Mouse (Mus musculus) liver, embryonic 16.5 days (tissue): Measurements from ENCODE around the gene E330017A01Rik. TPM values are rescaled to one million over a fixed set of nuclear protein-coding genes. Genes with fewer than 3 reads are reported as not detected.

ENCODE experiments used
- ATAC-seq: fragments of 200-750 bp; cut with Nextera tagmentation; 2 replicates; pipeline ENCODE4 v1.8.0; 2017; ENCODE audit warnings: low read depth, mild to moderate bottlenecking, moderate number of reproducible peaks, moderate library complexity
- H3K27ac ChIP-seq: fragments of 300-500 bp; sonication (generic); 2 replicates; pipeline ENCODE4 v1.5.1; 2014; ENCODE audit warnings: mild to moderate bottlenecking, low read length
- H3K27me3 ChIP-seq: fragments of 300-500 bp; sonication (generic); 2 replicates; pipeline ENCODE4 v1.6.1; 2014; ENCODE audit warnings: low read depth, low read length, mixed read lengths; ENCODE audit not compliant: control insufficient read depth, insufficient read depth
- H3K36me3 ChIP-seq: fragments of 300-500 bp; sonication (generic); 2 replicates; pipeline ENCODE4 v1.6.1; 2014; ENCODE audit warnings: mild to moderate bottlenecking; ENCODE audit not compliant: control insufficient read depth, insufficient read depth
- H3K4me1 ChIP-seq: fragments of 300-500 bp; sonication (generic); 2 replicates; pipeline ENCODE4 v1.6.1; 2014; ENCODE audit warnings: low read depth, low read length, mixed read lengths; ENCODE audit not compliant: control insufficient read depth
- H3K4me2 ChIP-seq: fragments of 300-500 bp; sonication (generic); 2 replicates; pipeline ENCODE4 v1.6.1; 2014; ENCODE audit warnings: low read depth, low read length, mixed read lengths
- H3K4me3 ChIP-seq: fragments of 300-500 bp; sonication (generic); 2 replicates; pipeline ENCODE4 v1.5.1; 2014; ENCODE audit warnings: low read depth, mild to moderate bottlenecking, low read length
- H3K9ac ChIP-seq: fragments of 300-500 bp; sonication (generic); 2 replicates; pipeline ENCODE4 v1.6.1; 2014; ENCODE audit warnings: low read depth, low read length
- H3K9me3 ChIP-seq: fragments of 300-500 bp; sonication (generic); replicated peaks from 2 replicates; pipeline ENCODE4 v1.6.1; 2016; ENCODE audit warnings: low read length; ENCODE audit not compliant: control insufficient read depth
- WGBS: fragments of 180-500 bp; shearing (Covaris S2); extraction: QIAGEN DNeasy Blood & Tissue Kit; methylation state at CpG from one replicate; pipeline ENCODE4 v1.1.7; 2014; ENCODE audit not compliant: insufficient replicate concordance; 5-methylcytosine and 5-hydroxymethylcytosine counted together
- polyA plus RNA-seq: library from polyadenylated mRNA; unstranded; fragments of >200 nt; fragmentation: Nextera tagmentation; extraction: Ambion mirVana; gene quantifications from 2 replicates; pipeline ENCODE4 v1.2.1, GENCODE M21; 2015

E330017A01Rik gene
- polyA plus RNA-seq: not detected in 2 replicates

DNA sequence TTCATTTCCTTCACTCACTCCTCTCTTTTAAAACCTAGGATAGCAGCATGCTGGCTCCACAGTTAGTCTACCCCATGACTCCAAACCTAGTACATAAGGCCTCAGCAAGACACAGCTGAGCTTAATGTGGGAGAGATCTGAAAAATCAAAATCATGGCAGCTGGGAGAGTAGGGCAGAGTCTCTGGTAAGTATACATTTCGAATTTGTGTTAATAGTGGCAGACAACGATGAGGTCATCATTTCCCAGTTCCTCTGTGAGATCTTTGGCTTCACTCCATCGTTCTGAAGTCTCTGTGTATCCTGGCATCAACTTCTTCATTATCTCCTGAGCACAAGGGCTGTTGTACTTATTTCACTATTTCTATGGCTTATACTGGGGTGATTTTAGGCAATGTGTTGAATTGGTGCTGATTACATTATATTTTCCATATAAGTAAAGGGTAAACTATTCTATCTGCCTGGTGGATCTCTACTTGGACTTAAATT lies at the start of gene E330017A01Rik:
E330017A01Rik (minus strand) TSS at position 51 of the 487 bp plus-strand sequence.
- ATAC-seq: no peak
- 71% methylated on average over 3 of the region's 3 CpGs for WGBS
- no peak within 1 kb of the TSS for H3K4me3 ChIP-seq
- H3K27ac ChIP-seq: no peak within 1 kb of the TSS
- no peak within 1 kb of the TSS for H3K9ac ChIP-seq
- no peaks in the 10 kb centered on the region for H3K27me3 ChIP-seq
- H3K4me2 ChIP-seq: no peak within 1 kb of the TSS
- no peaks in the 10 kb centered on the region for H3K36me3 ChIP-seq
- H3K4me1 ChIP-seq: peaks cover 11% of the 10 kb centered on the region
- H3K9me3 ChIP-seq: no peaks in the 10 kb centered on the region

DNA sequence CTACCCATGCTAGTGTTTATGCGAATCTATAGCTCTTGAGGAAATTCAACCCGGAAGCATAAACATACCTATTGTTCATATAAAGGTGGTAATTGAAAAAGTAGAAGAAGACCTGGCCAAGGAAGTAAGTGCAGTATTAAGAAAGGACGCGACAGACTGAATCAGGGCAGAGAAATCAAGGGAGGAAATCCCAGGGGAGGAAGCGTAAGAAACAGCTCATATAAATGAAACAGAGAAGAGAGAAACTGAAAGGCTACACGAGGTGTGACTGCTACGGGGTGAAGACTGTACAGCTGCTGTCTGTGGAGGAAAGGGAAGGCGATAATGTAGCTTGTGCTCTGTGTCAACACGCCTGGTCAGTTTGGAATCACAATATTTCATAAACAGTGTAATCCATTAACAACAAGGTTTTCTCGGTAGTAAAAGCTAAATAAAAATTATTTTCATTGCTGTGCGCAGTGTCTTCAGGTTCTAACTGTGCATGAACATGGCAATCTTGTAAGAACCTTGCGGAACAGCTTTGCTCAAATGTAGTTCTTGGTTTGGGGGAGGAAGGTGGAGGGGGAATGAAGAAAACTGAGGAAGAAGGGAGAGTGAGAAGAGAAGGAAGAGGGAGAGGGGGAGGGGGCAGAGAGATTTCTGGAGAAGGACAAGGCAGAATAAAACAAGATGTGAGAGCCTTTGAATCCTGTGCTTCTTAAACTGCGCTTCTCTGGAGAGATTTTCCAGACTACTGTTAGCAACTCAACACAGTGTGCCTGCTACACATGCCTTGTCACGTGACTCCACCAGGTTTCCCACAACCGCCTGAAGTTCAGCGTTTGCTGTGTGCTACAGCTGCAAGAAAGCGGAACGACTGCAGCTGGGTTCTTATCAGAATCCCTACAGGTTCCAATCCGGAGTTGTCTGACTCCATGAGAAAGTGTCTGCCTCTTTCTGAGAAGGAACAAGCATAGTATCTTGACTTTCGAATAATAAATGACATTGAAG lies 47.3 kb upstream of the E330017A01Rik start:
- WGBS: 59% methylated on average over 20 of the region's 20 CpGs

DNA sequence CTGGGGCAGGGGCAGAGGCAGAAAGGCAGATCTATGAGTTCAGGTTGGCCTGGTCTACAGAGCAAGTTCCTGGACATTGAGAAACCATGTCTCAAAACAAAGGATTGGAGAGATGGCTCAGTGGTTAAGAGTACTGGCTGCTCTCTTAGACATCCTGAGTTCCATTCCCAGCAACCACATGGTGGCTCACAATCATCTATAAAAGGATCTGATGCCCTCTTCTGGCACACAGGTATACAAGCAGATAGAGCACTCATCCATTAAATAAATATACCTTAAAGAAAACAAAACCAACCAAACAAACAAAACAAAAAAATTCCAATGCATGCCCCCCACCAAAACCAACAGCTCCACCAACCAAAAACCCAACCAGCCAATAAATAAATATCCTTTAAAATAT lies 46.0 kb upstream of the E330017A01Rik start:
- H3K27me3 ChIP-seq: no peaks in the 10 kb centered on the region
- peak overlapping the region; percentile 69 for H3K27ac ChIP-seq
- peak; percentile 56; the same call in 1 of the 2 replicates for ATAC-seq
- H3K9me3 ChIP-seq: no peaks in the 10 kb centered on the region
- no peak overlapping the region for H3K4me3 ChIP-seq
- H3K36me3 ChIP-seq: peaks cover 21% of the 10 kb centered on the region
- H3K4me2 ChIP-seq: no peak overlapping the region
- no peaks in the 10 kb centered on the region; the same call in 1 of the 2 replicates for H3K4me1 ChIP-seq
- H3K9ac ChIP-seq: no peak overlapping the region

More for the DNA sequence above, 47.3 kb upstream of the E330017A01Rik start:
- Histone ChIP-seq H3K4me3 (no peak overlapping the region), H3K4me1 (no peaks in the 10 kb centered on the region; the same call in 1 of the 2 replicates), H3K9me3 (no peaks in the 10 kb centered on the region), H3K9ac (no peak overlapping the region), H3K27ac (no peak overlapping the region), H3K36me3 (peaks cover 16% of the 10 kb centered on the region), H3K27me3 (no peaks in the 10 kb centered on the region), H3K4me2 (no peak overlapping the region)
- ATAC-seq: no peak

DNA sequence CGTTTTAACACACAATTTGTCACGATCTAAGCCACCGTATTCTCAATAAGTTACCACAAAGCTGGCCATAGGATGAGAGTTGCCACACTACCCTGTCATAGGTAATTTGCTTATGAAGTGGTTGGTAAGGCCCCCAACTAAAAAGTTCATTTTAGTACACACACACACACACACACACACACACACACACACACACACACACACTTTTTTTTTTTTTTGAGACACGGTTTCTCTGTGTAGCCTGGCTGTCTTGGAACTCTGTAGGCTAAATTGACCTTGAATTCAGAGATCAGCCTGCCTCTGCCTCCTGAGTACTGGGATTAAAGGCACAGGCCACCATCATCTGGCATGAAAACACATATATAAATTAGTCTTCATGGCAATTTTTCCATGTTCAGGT lies 45.4 kb upstream of the E330017A01Rik start:
- ATAC-seq: no peak
- Histone ChIP-seq H3K9ac (no peak overlapping the region), H3K27me3 (no peaks in the 10 kb centered on the region), H3K4me1 (no peaks in the 10 kb centered on the region; the same call in 1 of the 2 replicates), H3K4me2 (no peak overlapping the region), H3K4me3 (no peak overlapping the region), H3K27ac (peak overlapping the region; percentile 69), H3K9me3 (no peaks in the 10 kb centered on the region), H3K36me3 (peaks cover 25% of the 10 kb centered on the region)
- 80% methylated on average over 4 of the region's 4 CpGs for WGBS

DNA sequence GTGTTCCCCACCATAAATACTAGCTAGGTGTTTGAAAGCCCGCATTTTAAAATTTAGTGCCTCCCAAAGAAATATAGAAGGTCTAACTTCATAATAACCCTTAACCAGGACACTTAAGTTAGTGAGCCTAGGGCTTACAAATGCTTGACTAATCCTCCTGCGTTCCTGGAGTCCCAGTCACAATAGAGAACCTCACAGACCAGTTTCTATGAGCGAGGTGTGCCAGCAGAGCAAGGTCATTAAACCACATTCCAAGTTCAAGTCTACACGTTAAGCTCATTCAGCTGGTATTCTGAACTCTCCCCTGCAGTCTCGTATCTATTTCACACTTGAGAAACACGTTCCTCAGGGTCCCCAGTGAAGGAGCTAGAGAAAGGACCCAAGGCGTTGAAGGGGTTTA lies 44.3 kb upstream of the E330017A01Rik start:
- H3K27me3 ChIP-seq: no peaks in the 10 kb centered on the region
- H3K27ac ChIP-seq: no peak overlapping the region
- H3K4me2 ChIP-seq: no peak overlapping the region
- H3K9ac ChIP-seq: no peak overlapping the region
- 91% methylated on average over 7 of the region's 7 CpGs for whole genome bisulfite sequencing
- no peak for ATAC-seq
- peaks cover 7% of the 10 kb centered on the region for H3K4me1 ChIP-seq
- no peaks in the 10 kb centered on the region for H3K9me3 ChIP-seq
- H3K4me3 ChIP-seq: no peak overlapping the region
- H3K36me3 ChIP-seq: peaks cover 34% of the 10 kb centered on the region

DNA sequence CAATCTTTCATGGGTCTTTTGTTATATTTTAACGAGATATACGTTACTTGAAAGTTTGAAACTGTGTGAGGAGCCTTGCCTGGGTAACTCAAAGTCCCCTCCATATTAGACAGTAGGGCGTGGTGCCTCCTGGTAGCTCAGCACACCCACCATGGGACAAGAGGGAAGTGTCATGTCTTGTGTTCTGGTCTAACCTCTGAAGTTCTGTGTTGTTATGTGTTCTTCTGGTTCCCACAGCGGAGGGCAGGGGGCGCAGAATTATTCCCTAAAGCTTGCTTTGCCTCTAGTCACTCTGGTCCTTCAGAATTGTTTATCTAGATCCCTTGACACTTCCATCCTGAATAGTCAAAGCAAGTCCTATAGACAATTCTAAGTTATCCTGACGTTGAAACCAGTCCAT lies 43.5 kb upstream of the E330017A01Rik start:
- peaks cover 15% of the 10 kb centered on the region for H3K4me1 ChIP-seq
- no peak for ATAC-seq
- peaks cover 42% of the 10 kb centered on the region for H3K36me3 ChIP-seq
- H3K9me3 ChIP-seq: no peaks in the 10 kb centered on the region
- H3K9ac ChIP-seq: no peak overlapping the region
- no peak overlapping the region for H3K4me3 ChIP-seq
- H3K27ac ChIP-seq: peak overlapping the region; percentile 42; the same call in 1 of the 2 replicates
- no peaks in the 10 kb centered on the region for H3K27me3 ChIP-seq
- WGBS: 92% methylated on average over 6 of the region's 6 CpGs
- no peak overlapping the region for H3K4me2 ChIP-seq

DNA sequence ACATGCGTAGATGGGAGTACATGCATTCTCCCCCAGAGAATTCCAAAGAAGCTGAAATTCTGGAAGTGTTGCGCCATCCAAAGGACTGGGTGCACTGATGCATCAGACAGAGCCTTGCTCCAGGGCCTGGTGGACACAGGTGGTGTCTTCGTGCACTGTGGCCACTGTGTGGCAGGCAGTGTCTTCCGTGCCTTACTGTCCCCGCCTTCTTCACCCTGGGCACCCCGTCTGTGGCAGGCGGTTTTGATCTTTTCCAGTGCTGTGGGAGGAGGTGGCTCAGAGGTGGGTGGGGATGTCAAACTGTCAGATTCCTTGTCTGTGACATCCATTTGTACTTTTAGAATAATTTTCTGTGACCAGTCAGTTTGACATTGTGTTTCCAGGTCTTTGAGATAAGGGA lies 40.1 kb upstream of the E330017A01Rik start:
- Histone ChIP-seq H3K4me1 (peaks cover 42% of the 10 kb centered on the region), H3K9me3 (no peaks in the 10 kb centered on the region), H3K9ac (no peak overlapping the region), H3K4me3 (no peak overlapping the region), H3K36me3 (peaks cover 74% of the 10 kb centered on the region), H3K27ac (0 out of 2 replicates have a peak overlapping the region, but pooled peaks have one; percentile 5), H3K27me3 (no peaks in the 10 kb centered on the region), H3K4me2 (no peak overlapping the region)
- ATAC-seq: no peak
- 58% methylated on average over 7 of the region's 7 CpGs for WGBS

DNA sequence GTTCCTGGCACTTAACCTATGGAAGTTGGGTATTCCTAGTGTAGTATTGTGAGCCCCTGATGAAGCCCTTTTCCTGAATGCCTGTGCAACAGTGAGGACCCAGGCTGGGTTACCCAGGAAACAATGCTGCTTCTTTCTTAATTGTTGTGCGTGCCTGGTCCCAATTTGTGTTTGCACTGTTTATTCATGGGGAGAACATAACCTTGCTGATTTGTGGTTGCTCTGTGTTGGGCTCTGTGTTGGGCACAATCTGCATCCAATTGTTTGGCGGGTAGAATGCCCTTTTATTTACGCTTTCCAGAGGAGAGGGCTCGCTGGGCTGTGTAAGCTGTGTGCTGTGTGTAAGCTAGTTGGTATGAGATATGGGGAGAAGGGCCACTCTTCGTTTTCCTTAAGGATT lies 39.0 kb upstream of the E330017A01Rik start:
- H3K4me2 ChIP-seq: peak overlapping the region; percentile 32
- H3K27ac ChIP-seq: peak overlapping the region; percentile 69

DNA sequence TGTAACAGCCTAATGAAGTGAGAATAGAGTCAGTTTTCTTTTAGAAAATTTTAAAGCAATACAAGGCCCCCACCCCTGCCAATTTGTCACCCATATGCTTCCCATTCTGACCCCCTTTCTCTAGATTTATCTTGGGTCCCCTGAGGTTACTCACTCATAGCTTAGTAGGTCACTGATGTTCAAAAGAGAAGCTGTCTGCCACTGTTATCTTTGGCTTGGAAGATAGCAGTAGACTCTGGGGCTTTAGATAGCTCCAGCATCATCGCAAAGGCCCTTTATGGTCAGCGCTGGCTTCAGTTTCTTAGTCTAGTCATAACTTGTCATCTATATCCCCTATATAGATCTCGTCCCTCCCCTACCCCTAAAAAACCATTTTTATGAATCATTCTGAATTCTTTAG lies 38.1 kb upstream of the E330017A01Rik start:
- WGBS: 36% methylated on average over 3 of the region's 3 CpGs
- peak overlapping the region; percentile 65 for H3K4me2 ChIP-seq
- H3K27ac ChIP-seq: peak overlapping the region; percentile 46
- H3K9me3 ChIP-seq: no peaks in the 10 kb centered on the region
- no peaks in the 10 kb centered on the region for H3K27me3 ChIP-seq
- H3K9ac ChIP-seq: peak overlapping the region; percentile 32
- H3K4me1 ChIP-seq: peaks cover 45% of the 10 kb centered on the region
- H3K4me3 ChIP-seq: peak overlapping the region; percentile 45
- H3K36me3 ChIP-seq: peaks cover 78% of the 10 kb centered on the region
- peak; percentile 67 for ATAC-seq

More for the DNA sequence above, 39.0 kb upstream of the E330017A01Rik start:
- 0 out of 2 replicates have a peak overlapping the region, but pooled peaks have one; percentile 23 for H3K9ac ChIP-seq
- ATAC-seq: no peak
- peaks cover 45% of the 10 kb centered on the region for H3K4me1 ChIP-seq
- H3K4me3 ChIP-seq: peak overlapping the region; percentile 33
- 84% methylated on average over 5 of the region's 5 CpGs for WGBS
- no peaks in the 10 kb centered on the region for H3K27me3 ChIP-seq
- peaks cover 81% of the 10 kb centered on the region for H3K36me3 ChIP-seq
- H3K9me3 ChIP-seq: no peaks in the 10 kb centered on the region
